ENCODE assay signal across 12 mouse cellular contexts in genomic region chr7:68026076-68026475, GRCm38 (mm10).
DNase-seq lines count a peak whose midpoint lies in the region; ATAC-seq and TF ChIP-seq lines count a peak whose summit lies in the region.
"Had no signal": no experiment of that assay in that cellular context is flagged by ENCODE, and none has a peak within 500 bp of the region (broad histone marks: within the 10 kb centered on the region; RNA-seq: fewer than 3 reads in every experiment).

No protein-coding gene starts in this region.

- H3K27me3 ChIP-seq in embryonic facial prominence, embryonic 14.5 days (replicated peaks; ENCODE audit: control insufficient read depth, insufficient read depth, low read length), result no peaks in the 10 kb centered on the region
- H3K27me3 ChIP-seq in embryonic facial prominence, embryonic 10.5 days (replicated peaks; ENCODE audit: low read depth, poor library complexity, severe bottlenecking), result no peaks in the 10 kb centered on the region
- H3K27me3 ChIP-seq in kidney, embryonic 14.5 days (ENCODE audit: control insufficient read depth, insufficient read depth, low read length), result no peaks in the 10 kb centered on the region
- H3K27me3 ChIP-seq: embryonic facial prominence, embryonic 13.5 days had no signal

- no peak overlapping the region for H3K4me3 ChIP-seq in embryonic facial prominence, embryonic 14.5 days (ENCODE audit: low read depth, low read length)
- H3K4me3 ChIP-seq in embryonic facial prominence, embryonic 10.5 days, result no peak overlapping the region
- no peak overlapping the region for H3K4me3 ChIP-seq in kidney, embryonic 14.5 days (ENCODE audit: low read length)
- H3K4me3 ChIP-seq: embryonic facial prominence, embryonic 13.5 days had no signal

- 52% methylated on average over 9 of the region's 9 CpGs for WGBS in embryonic facial prominence, embryonic 14.5 days
- 75% methylated on average over 9 of the region's 9 CpGs for WGBS in embryonic facial prominence, embryonic 10.5 days
- WGBS in kidney, embryonic 14.5 days, result 63% methylated on average over 9 of the region's 9 CpGs

- no peak for ATAC-seq in embryonic facial prominence, embryonic 14.5 days (ENCODE audit: low read depth)
- no peak for ATAC-seq in kidney, embryonic 14.5 days (ENCODE audit: low FRiP score, low TSS enrichment)
- ATAC-seq in erythroblast, adult 5-6 weeks (replicated peaks; ENCODE audit: low FRiP score, poor library complexity, severe bottlenecking), result no peak
- ATAC-seq: lung, postnatal 0 days had no signal

- TF ChIP-seq CTCF in brain, embryonic 14.5 days (IDR thresholded peaks at IDR 0.05; ENCODE audit: borderline replicate concordance, extremely low read depth, insufficient read depth, insufficient read length), result no peak

- no peak for DNase-seq in embryonic facial prominence, embryonic 14.5 days (ENCODE audit: low spot score)
- no peak for DNase-seq in embryonic facial prominence, embryonic 10.5 days (ENCODE audit: low spot score)
- DNase-seq in kidney, adult 11 months, result peak; percentile 56
- DNase-seq in brain, embryonic 14.5 days (ENCODE audit: low read depth), result peak; percentile 59
- DNase-seq in kidney, adult 8-10 months, result peak; percentile 36 to 55
- no peak for DNase-seq in cerebellum, postnatal 14 days
- DNase-seq: right cerebral cortex, postnatal 14 days had no signal

- peaks cover 24% of the 10 kb centered on the region for H3K4me1 ChIP-seq in embryonic facial prominence, embryonic 14.5 days (ENCODE audit: control insufficient read depth, insufficient read depth, low read length)
- peaks cover 68% of the 10 kb centered on the region for H3K4me1 ChIP-seq in embryonic facial prominence, embryonic 10.5 days
- peaks cover 66% of the 10 kb centered on the region for H3K4me1 ChIP-seq in kidney, embryonic 14.5 days (ENCODE audit: control insufficient read depth, insufficient read depth, low read length)

- H3K36me3 ChIP-seq in embryonic facial prominence, embryonic 14.5 days (ENCODE audit: control insufficient read depth, insufficient read depth, low read length), result no peaks in the 10 kb centered on the region
- H3K36me3 ChIP-seq in embryonic facial prominence, embryonic 10.5 days (replicated peaks), result peaks cover 20% of the 10 kb centered on the region
- no peaks in the 10 kb centered on the region; the same call in 1 of the 2 replicates for H3K36me3 ChIP-seq in kidney, embryonic 14.5 days (ENCODE audit: control insufficient read depth, insufficient read depth, low read length)

- peak overlapping the region; percentile 8; the same call in 1 of the 2 replicates for H3K27ac ChIP-seq in embryonic facial prominence, embryonic 14.5 days (replicated peaks; ENCODE audit: low read depth, low read length)
- H3K27ac ChIP-seq in embryonic facial prominence, embryonic 10.5 days (replicated peaks), result no peak overlapping the region
- no peak overlapping the region for H3K27ac ChIP-seq in kidney, embryonic 14.5 days (ENCODE audit: low read depth, low read length)
- H3K27ac ChIP-seq: embryonic facial prominence, embryonic 13.5 days; stomach, postnatal 0 days had no signal

- H3K9me3 ChIP-seq in embryonic facial prominence, embryonic 14.5 days (ENCODE audit: control insufficient read depth, low read length), result no peaks in the 10 kb centered on the region
- H3K9me3 ChIP-seq in embryonic facial prominence, embryonic 10.5 days, result no peaks in the 10 kb centered on the region
- no peaks in the 10 kb centered on the region for H3K9me3 ChIP-seq in kidney, embryonic 14.5 days (ENCODE audit: control insufficient read depth, low read length)
- H3K9me3 ChIP-seq: embryonic facial prominence, embryonic 13.5 days had no signal

- no peak for TF ChIP-seq POLR2A in brain, embryonic 14.5 days (IDR thresholded peaks at IDR 0.05; ENCODE audit: borderline replicate concordance, extremely low read depth, insufficient read depth, insufficient read length, poor library complexity, severe bottlenecking)

- H3K9ac ChIP-seq in embryonic facial prominence, embryonic 14.5 days (ENCODE audit: low read depth, low read length), result no peak overlapping the region
- H3K9ac ChIP-seq in kidney, embryonic 14.5 days (ENCODE audit: low read depth, low read length), result no peak overlapping the region
- H3K9ac ChIP-seq: embryonic facial prominence, embryonic 13.5 days had no signal

- H3K4me2 ChIP-seq in embryonic facial prominence, embryonic 14.5 days (ENCODE audit: low read depth, low read length), result no peak overlapping the region
- H3K4me2 ChIP-seq in kidney, embryonic 14.5 days (replicated peaks; ENCODE audit: low read depth, low read length), result no peak overlapping the region
- H3K4me2 ChIP-seq: embryonic facial prominence, embryonic 13.5 days had no signal

Comparison
In these comparisons a context has a peak if more than half of its experiments do, and no peak if none do; other contexts are left out.
1. DNase-seq: peak in kidney, adult 11 months (single experiment), brain, embryonic 14.5 days (single experiment) and kidney, adult 8-10 months (2 of 2); none in embryonic facial prominence, embryonic 14.5 days (single experiment), embryonic facial prominence, embryonic 10.5 days (single experiment) and cerebellum, postnatal 14 days (0 of 2).